Mouse (Mus musculus) ES-Bruce4 (cell line): ENCODE measurements around the gene Fopnl. TPM values are rescaled to one million over a fixed set of nuclear protein-coding genes. Genes with fewer than 3 reads are reported as not detected.

Experiments used
- H3K27ac ChIP-seq: 2 replicates; pipeline ENCODE4 v1.5.1; 2012; ENCODE audit warnings: low read length, inconsistent platforms; ENCODE audit not compliant: insufficient read depth
- H3K27me3 ChIP-seq: 2 replicates; pipeline ENCODE4 v1.6.1; 2012; ENCODE audit warnings: mild to moderate bottlenecking, low read length, inconsistent platforms; ENCODE audit not compliant: control insufficient read depth, poor library complexity, insufficient read depth, severe bottlenecking
- H3K36me3 ChIP-seq: 2 replicates; pipeline ENCODE4 v1.6.1; 2012; ENCODE audit warnings: inconsistent platforms, mild to moderate bottlenecking, low read length, moderate library complexity; ENCODE audit not compliant: control insufficient read depth, poor library complexity, insufficient read depth, severe bottlenecking
- H3K4me1 ChIP-seq: one replicate; pipeline ENCODE4 v1.8.1; 2011; ENCODE audit warnings: low read length; ENCODE audit not compliant: control insufficient read depth, insufficient read depth
- H3K4me3 ChIP-seq: 2 replicates; pipeline ENCODE4 v1.5.1; 2011; ENCODE audit warnings: low read depth, mild to moderate bottlenecking, low read length
- H3K9ac ChIP-seq: 2 replicates; pipeline ENCODE4 v1.6.1; 2012; ENCODE audit warnings: low read depth, mild to moderate bottlenecking, inconsistent platforms; ENCODE audit not compliant: poor library complexity, severe bottlenecking
- H3K9me3 ChIP-seq: replicated peaks from 2 replicates; pipeline ENCODE4 v1.6.1; 2012; ENCODE audit warnings: mild to moderate bottlenecking, low read length, inconsistent platforms; ENCODE audit not compliant: control insufficient read depth, poor library complexity, insufficient read depth, severe bottlenecking
- CTCF ChIP-seq: IDR thresholded peaks from one replicate; pipeline ENCODE4 v1.8.1; 2011; ENCODE audit warnings: low read depth, low read length
- EP300 ChIP-seq: IDR thresholded peaks from 2 replicates; pipeline ENCODE4 v1.6.1; 2011; ENCODE audit warnings: low read depth, low read length; ENCODE audit not compliant: insufficient read depth
- POLR2A ChIP-seq: IDR thresholded peaks from one replicate; pipeline ENCODE4 v1.8.1; 2011; ENCODE audit warnings: low read length; ENCODE audit not compliant: insufficient read depth
- polyA plus RNA-seq: library from polyadenylated mRNA; stranded (reverse); fragments of >200 nt; gene quantifications from 2 replicates; pipeline ENCODE4 v1.2.4, GENCODE M21; 2011; ENCODE audit warnings: low read depth; ENCODE audit not compliant: missing spikeins, insufficient read depth, insufficient read length

Gene Fopnl
- polyA plus RNA-seq, 1 experiment: 39.6 TPM

DNA sequence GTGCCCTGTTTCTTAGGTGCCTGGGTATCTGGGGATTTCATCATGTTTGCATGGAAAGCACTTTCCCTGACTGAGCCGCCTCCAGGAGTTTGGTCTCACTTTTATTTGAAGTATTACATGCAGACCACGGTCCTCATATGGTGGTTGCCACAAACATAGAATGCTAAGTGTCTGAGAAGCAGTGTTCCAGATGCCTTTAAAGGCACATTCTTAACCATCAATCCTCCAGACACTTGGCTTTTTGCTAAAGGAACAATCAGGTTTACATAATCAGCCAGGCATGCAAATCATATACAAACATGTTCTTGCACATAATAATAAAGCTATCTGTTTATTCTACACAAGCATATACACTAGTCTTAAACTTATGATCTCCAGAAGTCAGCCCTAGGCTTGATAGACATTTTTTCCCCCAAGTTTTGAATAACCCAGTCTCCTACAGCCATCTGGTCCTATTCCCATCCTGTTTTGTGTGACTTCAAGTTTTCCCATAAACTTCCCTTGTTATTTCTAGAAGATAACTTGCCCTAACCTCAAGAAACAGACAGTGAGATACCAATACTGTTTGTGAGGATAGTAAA is 20.6 kb downstream of the Fopnl start:
- Histone ChIP-seq H3K27ac (no peak overlapping the region), H3K27me3 (no peaks in the 10 kb centered on the region), H3K4me3 (no peak overlapping the region), H3K9ac (no peak overlapping the region), H3K36me3 (peaks cover 15% of the 10 kb centered on the region), H3K4me1 (no peaks in the 10 kb centered on the region), H3K9me3 (no peaks in the 10 kb centered on the region)
- TF ChIP-seq CTCF (no peak), POLR2A (no peak), EP300 (no peak)

GRCm38 (mm10) chr16:14295291-14295690 is 21.9 kb downstream of the Fopnl start:
- Histone ChIP-seq H3K4me3 (no peak overlapping the region), H3K4me1 (no peaks in the 10 kb centered on the region), H3K9ac (no peak overlapping the region), H3K36me3 (peaks cover 11% of the 10 kb centered on the region; the same call in 1 of the 2 replicates), H3K9me3 (no peaks in the 10 kb centered on the region), H3K27ac (no peak overlapping the region), H3K27me3 (no peaks in the 10 kb centered on the region)
- TF ChIP-seq EP300: no peak
- no peak for TF ChIP-seq CTCF
- no peak for TF ChIP-seq POLR2A

DNA sequence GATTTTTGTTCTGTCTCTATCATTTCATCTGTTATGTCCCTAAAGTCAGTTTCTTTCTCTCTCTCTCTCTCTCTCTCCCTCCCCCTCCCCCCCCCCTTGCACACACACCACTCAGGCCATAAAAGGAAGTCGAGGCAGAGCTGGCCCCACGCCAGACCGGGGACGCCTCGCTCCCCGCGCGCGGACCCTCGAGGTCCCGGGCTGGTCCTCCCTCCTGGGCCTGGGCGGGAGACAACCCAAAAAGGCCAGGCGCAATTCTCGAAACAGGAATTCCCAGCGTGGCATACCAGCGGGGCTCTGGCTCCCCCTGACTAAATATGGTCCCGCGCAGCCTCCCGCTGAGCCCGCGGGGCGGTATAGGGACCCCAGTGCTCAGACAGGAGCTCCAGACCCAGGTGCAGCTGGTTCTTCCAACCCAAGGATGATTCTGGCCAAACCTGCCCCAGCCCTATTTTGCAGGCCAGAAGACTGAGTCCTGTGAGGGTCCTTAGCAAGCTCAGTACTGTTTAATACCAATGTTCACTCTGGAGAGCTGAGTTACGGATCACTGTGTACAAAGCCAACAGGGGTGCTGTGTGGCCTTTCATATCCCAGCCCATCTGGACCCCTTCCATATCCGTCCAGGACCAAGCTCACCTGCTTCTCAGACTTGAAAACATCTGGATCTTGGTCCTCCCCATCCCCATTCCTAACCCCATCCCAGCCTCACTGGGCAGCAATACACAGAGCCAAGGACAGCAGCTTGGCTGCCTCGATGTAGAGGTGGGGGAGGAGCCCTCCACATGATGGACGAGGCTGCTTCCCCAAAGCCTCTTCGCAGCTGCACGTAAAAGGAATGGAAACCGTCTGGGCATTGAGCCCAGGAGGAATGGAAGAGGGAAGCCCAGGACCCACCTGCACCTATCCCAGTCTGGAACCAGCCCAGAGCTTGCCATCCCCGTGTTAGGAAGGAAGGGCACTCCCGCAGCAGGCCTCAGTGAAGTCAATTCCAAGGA is 24.7 kb downstream of the Fopnl start:
- no peaks in the 10 kb centered on the region for H3K27me3 ChIP-seq
- no peak for TF ChIP-seq POLR2A
- no peak for TF ChIP-seq CTCF
- TF ChIP-seq EP300: no peak
- peak overlapping the region; percentile 77 for H3K9ac ChIP-seq
- H3K27ac ChIP-seq: no peak overlapping the region
- no peaks in the 10 kb centered on the region for H3K4me1 ChIP-seq
- H3K4me3 ChIP-seq: peak overlapping the region; percentile 40
- no peaks in the 10 kb centered on the region for H3K9me3 ChIP-seq
- no peaks in the 10 kb centered on the region for H3K36me3 ChIP-seq

DNA sequence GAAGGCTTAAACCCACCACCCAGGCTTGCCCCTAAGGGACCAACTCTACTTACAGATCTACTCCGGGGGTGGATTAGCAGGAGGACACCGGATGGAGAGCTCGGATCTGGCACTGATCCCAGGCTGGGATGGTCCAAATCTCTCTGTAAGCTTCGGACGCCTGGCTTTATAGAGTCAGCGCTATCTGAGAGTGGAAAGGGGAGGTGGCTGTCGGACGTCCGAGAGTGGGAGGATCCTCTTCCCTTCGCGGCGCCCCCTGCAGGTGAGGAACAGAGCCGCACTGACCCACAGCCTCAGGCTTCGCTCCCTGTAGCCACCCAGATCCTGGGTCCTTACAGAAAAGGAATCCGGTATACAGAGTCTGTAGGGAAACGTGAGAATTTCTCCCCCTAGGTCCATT is 26.0 kb downstream of the Fopnl start, which contains the start of gene Myh11:
TSS of gene Myh11 (minus strand) at position 150 of the 400 bp plus-strand sequence.
- no peaks in the 10 kb centered on the region for H3K36me3 ChIP-seq
- TF ChIP-seq POLR2A (no peak), CTCF (peak; percentile 85), EP300 (no peak)
- H3K27me3 ChIP-seq: no peaks in the 10 kb centered on the region
- peak within 1 kb of the TSS; percentile 40 for H3K4me3 ChIP-seq
- peak within 1 kb of the TSS; percentile 77 for H3K9ac ChIP-seq
- H3K4me1 ChIP-seq: no peaks in the 10 kb centered on the region
- no peak within 1 kb of the TSS for H3K27ac ChIP-seq
- H3K9me3 ChIP-seq: no peaks in the 10 kb centered on the region

- no peak overlapping the region for H3K27ac ChIP-seq
- no peak for TF ChIP-seq POLR2A
- no peak for TF ChIP-seq CTCF
- TF ChIP-seq EP300: no peak
- H3K9me3 ChIP-seq: no peaks in the 10 kb centered on the region
- H3K27me3 ChIP-seq: no peaks in the 10 kb centered on the region
- H3K4me1 ChIP-seq: no peaks in the 10 kb centered on the region
- no peaks in the 10 kb centered on the region for H3K36me3 ChIP-seq
- no peak overlapping the region for H3K4me3 ChIP-seq
- H3K9ac ChIP-seq: no peak overlapping the region
These were observed 44.7 kb downstream of the Fopnl start for GRCm38 (mm10) chr16:14272374-14272965.
